Mouse (Mus musculus) stomach, postnatal 0 days (tissue): ENCODE results near the gene Rpl38. TPM values are rescaled to one million over a fixed set of nuclear protein-coding genes. Genes with fewer than 3 reads are reported as not detected.
A peak's percentile ranks its signal among the peaks of the same experiment; 100 is the strongest.

Experiments used
- ATAC-seq: fragments of 200-750 bp; cut with Nextera tagmentation; 2 replicates; pipeline ENCODE4 v1.8.0; 2017; ENCODE audit not compliant: low FRiP score, low TSS enrichment
- DNase-seq: peaks from one replicate; pipeline ENCODE4 v3.0.0-alpha.2; 2016; ENCODE audit warnings: low spot score
- H3K27ac ChIP-seq: fragments of 300-500 bp; sonication (generic); replicated peaks from 2 replicates; pipeline ENCODE4 v1.5.1; 2014; ENCODE audit warnings: mild to moderate bottlenecking, control low read depth
- H3K27me3 ChIP-seq: fragments of 300-500 bp; sonication (generic); 2 replicates; pipeline ENCODE4 v1.6.1; 2014; ENCODE audit warnings: low read length; ENCODE audit not compliant: control insufficient read depth, insufficient read depth
- H3K36me3 ChIP-seq: fragments of 300-500 bp; sonication (generic); 2 replicates; pipeline ENCODE4 v1.6.1; 2014; ENCODE audit warnings: low read length, mixed read lengths; ENCODE audit not compliant: control insufficient read depth, insufficient read depth
- H3K4me1 ChIP-seq: fragments of 300-500 bp; sonication (generic); replicated peaks from 2 replicates; pipeline ENCODE4 v1.6.1; 2014; ENCODE audit warnings: antibody characterized with exemption; ENCODE audit not compliant: control insufficient read depth, insufficient read depth
- H3K4me2 ChIP-seq: fragments of 300-500 bp; sonication (generic); replicated peaks from 2 replicates; pipeline ENCODE4 v1.6.1; 2014; ENCODE audit warnings: low read depth, mild to moderate bottlenecking, control low read depth, moderate library complexity
- H3K4me3 ChIP-seq: fragments of 300-500 bp; sonication (generic); 2 replicates; pipeline ENCODE4 v1.5.1; 2014; ENCODE audit warnings: low read depth, low read length, control low read depth
- H3K9ac ChIP-seq: fragments of 300-500 bp; sonication (generic); 2 replicates; pipeline ENCODE4 v1.6.1; 2014; ENCODE audit warnings: mild to moderate bottlenecking, low read length, control low read depth, mixed read lengths
- H3K9me3 ChIP-seq: fragments of 300-500 bp; sonication (generic); 2 replicates; pipeline ENCODE4 v1.6.1; 2016; ENCODE audit warnings: low read length; ENCODE audit not compliant: control insufficient read depth
- CTCF ChIP-seq: IDR thresholded peaks from 2 replicates; pipeline ENCODE4 v1.5.1; 2016; ENCODE audit warnings: antibody characterized with exemption, low read depth, mild to moderate bottlenecking, moderate library complexity
- EP300 ChIP-seq: optimal IDR thresholded peaks from 2 replicates; pipeline ENCODE3; 2016; ENCODE audit warnings: antibody characterized with exemption
- WGBS: fragments of 180-500 bp; shearing (Covaris S2); extraction: QIAGEN DNeasy Blood & Tissue Kit; methylation state at CpG from one replicate; pipeline ENCODE4 v1.1.7; 2014; 5-methylcytosine and 5-hydroxymethylcytosine counted together
- polyA plus RNA-seq: library from polyadenylated mRNA; unstranded; fragments of >200 nt; fragmentation: Nextera tagmentation; extraction: Ambion mirVana; gene quantifications from 2 replicates; pipeline ENCODE4 v1.2.1, GENCODE M21; 2015

Rpl38 gene
- polyA plus RNA-seq, 1 experiment from 2014 or later = 1,265 TPM

DNA sequence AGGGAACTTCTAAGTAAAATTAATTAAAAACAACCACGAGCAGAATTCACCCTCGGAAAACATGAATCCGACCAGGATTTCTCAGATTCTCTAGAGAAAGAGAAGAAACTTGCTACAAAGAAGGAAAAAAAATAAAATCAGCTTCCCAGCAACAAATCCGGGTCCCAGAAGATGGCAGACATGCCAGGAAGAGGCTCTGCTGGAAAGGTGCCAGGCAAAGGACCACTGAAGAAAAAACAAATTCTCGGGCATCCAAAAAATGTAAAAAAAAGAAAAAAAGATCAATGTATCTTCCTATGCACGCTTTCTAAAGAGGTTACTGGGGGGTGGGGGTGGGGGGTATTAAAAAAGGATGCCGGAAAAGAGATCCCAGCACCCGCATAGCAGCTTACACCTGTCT, 36.1 kb upstream of the Rpl38 start:
- no peak overlapping the region for H3K4me3 ChIP-seq
- H3K27ac ChIP-seq = no peak overlapping the region
- H3K4me2 ChIP-seq = no peak overlapping the region
- no peaks in the 10 kb centered on the region for H3K27me3 ChIP-seq
- peaks cover 2% of the 10 kb centered on the region; the same call in 1 of the 2 replicates for H3K9me3 ChIP-seq
- TF ChIP-seq EP300 (no peak), CTCF (no peak)
- no peak for DNase-seq
- WGBS = 57% methylated on average over 8 of the region's 8 CpGs
- H3K9ac ChIP-seq = no peak overlapping the region
- no peak for ATAC-seq
- H3K4me1 ChIP-seq = no peaks in the 10 kb centered on the region
- H3K36me3 ChIP-seq = no peaks in the 10 kb centered on the region

GRCm38 (mm10) chr11:114636292-114636691, 32.0 kb upstream of the Rpl38 start:
- H3K36me3 ChIP-seq = no peaks in the 10 kb centered on the region
- no peak overlapping the region for H3K4me3 ChIP-seq
- no peak overlapping the region for H3K27ac ChIP-seq
- ATAC-seq (0 out of 2 replicates have a peak, but pooled peaks have one; percentile 45), DNase-seq (peak; percentile 80)
- no peaks in the 10 kb centered on the region for H3K4me1 ChIP-seq
- WGBS = 0% methylated on average over 6 of the region's 6 CpGs
- no peaks in the 10 kb centered on the region for H3K27me3 ChIP-seq
- no peak overlapping the region for H3K9ac ChIP-seq
- no peaks in the 10 kb centered on the region for H3K9me3 ChIP-seq
- TF ChIP-seq CTCF (peak; percentile 97), EP300 (no peak)
- H3K4me2 ChIP-seq = no peak overlapping the region

DNA sequence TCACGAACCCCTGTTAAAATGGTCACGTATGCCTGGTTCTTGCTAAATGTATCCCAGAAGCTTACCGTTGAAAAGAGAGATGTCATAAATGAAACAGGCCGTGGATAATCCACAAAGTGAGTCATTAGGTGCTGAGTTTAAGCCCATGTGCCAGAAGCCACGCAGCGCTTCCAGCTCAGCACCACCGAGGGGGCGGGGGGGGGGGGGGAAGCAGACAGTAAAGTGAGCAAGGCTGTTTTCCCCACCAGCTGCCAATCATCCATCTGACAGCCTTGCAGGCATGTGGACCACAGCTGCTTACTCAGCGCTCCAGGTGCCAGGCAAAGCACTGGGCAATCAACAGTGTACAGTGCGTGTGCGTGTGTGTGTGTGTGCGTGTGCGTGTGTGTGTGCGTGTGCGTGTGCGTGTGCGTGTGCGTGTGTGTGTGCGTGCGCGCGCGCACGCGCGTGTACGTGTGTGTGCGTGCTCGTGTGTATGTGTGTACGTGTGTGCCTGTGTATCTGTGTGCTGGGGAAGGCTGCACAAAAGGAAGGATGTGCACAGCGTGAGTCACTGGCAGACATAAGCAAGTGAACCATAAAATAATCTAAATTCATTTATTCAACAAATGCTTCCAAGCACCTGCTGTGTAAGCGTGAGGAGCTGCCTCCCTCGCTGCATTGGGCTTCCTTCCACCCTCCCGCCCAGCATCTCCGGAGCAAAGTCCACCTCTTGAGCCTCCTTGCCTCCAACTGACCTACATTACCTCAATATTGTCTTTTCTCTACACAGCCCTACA, 31.4 kb upstream of the Rpl38 start:
- TF ChIP-seq CTCF = no peak
- TF ChIP-seq EP300 = no peak
- Histone ChIP-seq H3K27ac (no peak overlapping the region), H3K36me3 (no peaks in the 10 kb centered on the region), H3K27me3 (no peaks in the 10 kb centered on the region), H3K9me3 (no peaks in the 10 kb centered on the region), H3K4me2 (no peak overlapping the region), H3K4me3 (no peak overlapping the region), H3K9ac (no peak overlapping the region), H3K4me1 (no peaks in the 10 kb centered on the region)
- WGBS = 49% methylated on average over 35 of the region's 35 CpGs
- DNase-seq (no peak), ATAC-seq (no peak)

- H3K36me3 ChIP-seq = no peaks in the 10 kb centered on the region
- ATAC-seq = no peak
- H3K4me1 ChIP-seq = no peaks in the 10 kb centered on the region
- 76% methylated on average over 10 of the region's 10 CpGs for WGBS
- H3K4me3 ChIP-seq = no peak overlapping the region
- no peak for DNase-seq
- no peak overlapping the region for H3K27ac ChIP-seq
- no peak overlapping the region for H3K4me2 ChIP-seq
- TF ChIP-seq CTCF = no peak
- H3K27me3 ChIP-seq = no peaks in the 10 kb centered on the region
- H3K9ac ChIP-seq = no peak overlapping the region
- H3K9me3 ChIP-seq = no peaks in the 10 kb centered on the region
These were observed 29.6 kb upstream of the Rpl38 start for GRCm38 (mm10) chr11:114638647-114639290.

- no peak for DNase-seq
- TF ChIP-seq EP300 (no peak), CTCF (no peak)
- 14% methylated on average over 19 of the region's 19 CpGs for WGBS
- Histone ChIP-seq H3K4me3 (no peak overlapping the region), H3K4me2 (no peak overlapping the region), H3K36me3 (no peaks in the 10 kb centered on the region), H3K27ac (no peak overlapping the region), H3K27me3 (no peaks in the 10 kb centered on the region), H3K9ac (no peak overlapping the region), H3K4me1 (no peaks in the 10 kb centered on the region), H3K9me3 (no peaks in the 10 kb centered on the region)
- no peak for ATAC-seq
These were observed 28.6 kb upstream of the Rpl38 start for GRCm38 (mm10) chr11:114639681-114640103.

DNA sequence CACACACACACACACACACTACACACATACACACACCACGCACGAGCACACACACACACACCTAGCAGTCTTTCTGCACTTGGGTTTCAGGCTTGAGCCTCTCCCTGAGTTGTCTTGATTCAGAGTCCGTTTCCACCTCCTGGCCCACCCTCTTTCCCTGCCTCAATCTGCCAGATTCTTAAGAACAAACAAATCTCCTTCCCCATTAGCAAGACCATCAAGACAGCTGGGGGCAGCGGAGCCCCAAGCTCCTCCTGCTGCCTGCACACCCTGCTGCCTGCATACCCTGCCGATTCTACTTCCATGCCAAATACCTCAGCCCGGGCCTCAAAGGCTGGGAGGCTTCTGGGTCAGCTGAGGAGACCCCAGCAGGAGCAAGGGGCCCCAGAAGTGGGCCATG, 27.7 kb upstream of the Rpl38 start:
- WGBS = 32% methylated on average over 6 of the region's 6 CpGs
- H3K9ac ChIP-seq = no peak overlapping the region
- DNase-seq = no peak
- ATAC-seq = no peak
- no peaks in the 10 kb centered on the region for H3K36me3 ChIP-seq
- TF ChIP-seq CTCF = no peak
- no peak for TF ChIP-seq EP300
- no peak overlapping the region for H3K4me2 ChIP-seq
- H3K27ac ChIP-seq = no peak overlapping the region
- no peaks in the 10 kb centered on the region for H3K27me3 ChIP-seq
- no peak overlapping the region for H3K4me3 ChIP-seq
- no peaks in the 10 kb centered on the region for H3K9me3 ChIP-seq
- H3K4me1 ChIP-seq = no peaks in the 10 kb centered on the region
